Mouse (Mus musculus) kidney, adult 2 months (tissue): ENCODE measurements around the gene Cacnb4.

Experiments
- CTCF ChIP-seq: fragments of 200-500 bp; conservative IDR thresholded peaks from 2 replicates; pipeline ENCODE4 v1.5.1; 2011; ENCODE audit warnings: low read depth, mild to moderate bottlenecking, control low read depth, low read length, moderate library complexity, mixed read lengths; ENCODE audit not compliant: insufficient read depth, insufficient read length
- POLR2A ChIP-seq: fragments of 200-500 bp; IDR thresholded peaks from one replicate; pipeline ENCODE4 v1.6.1; 2011; ENCODE audit warnings: low read depth, low read length, control low read depth

DNA sequence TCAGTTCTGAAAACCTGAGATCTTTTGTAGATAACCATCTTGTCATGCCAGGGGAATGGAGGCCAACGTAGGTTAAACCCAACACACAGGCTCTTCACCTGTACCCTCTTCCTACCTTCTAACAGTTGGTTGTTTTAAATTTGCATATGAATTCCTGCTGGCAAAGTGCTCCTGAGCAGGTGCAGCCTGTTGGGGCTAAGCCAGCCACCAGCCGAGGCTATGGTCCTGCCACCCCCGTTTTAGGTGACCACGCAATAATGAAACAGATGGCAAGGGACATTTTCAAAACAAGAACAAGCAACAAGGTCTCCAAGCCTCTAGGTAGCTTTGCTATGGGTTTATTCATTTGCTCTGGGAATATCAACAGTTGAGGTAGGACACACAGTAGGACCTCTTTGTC is 200.8 kb downstream of the Cacnb4 start:
- TF ChIP-seq CTCF, result no peak
- TF ChIP-seq POLR2A, result no peak
